Mouse (Mus musculus) T-helper 1 cell (primary cell): ENCODE data around the gene Arsb.

ENCODE experiments used
- in situ Hi-C: fragments of 300-600 bp; cut with MboI, MseI; formaldehyde crosslinking; loops from one replicate; pipeline ENCODE4 v1.15.1; 2025; ENCODE audit warnings: high pct_unique_total_duplicates

Gene Arsb

DNA sequence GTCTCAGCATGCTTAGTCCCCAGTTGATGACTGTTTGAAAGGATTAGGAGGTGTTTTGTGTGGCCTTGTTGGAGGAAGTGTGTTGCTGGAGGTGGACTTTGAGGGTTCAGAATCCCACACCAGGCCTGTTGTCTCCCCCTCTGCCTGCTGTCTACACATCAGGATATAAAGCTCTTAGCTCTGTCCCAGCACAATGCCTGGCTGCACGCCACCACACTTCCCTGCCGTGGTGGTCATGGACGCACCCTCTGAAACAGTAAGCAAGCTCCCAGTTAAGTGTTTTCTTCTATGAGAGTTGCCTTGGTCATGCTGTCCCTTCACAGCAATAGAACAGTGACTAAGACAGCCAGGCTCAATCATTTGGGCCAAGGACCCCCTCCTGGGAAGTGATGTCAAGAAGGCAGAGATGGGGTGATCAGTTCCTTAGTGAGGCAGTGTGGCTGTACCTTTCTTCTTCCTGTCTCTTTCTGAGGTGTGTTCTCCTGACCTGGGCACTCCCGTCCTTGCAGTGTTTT, 149.4 kb downstream of the Arsb start:
- in situ Hi-C loops, result no loop called here

DNA sequence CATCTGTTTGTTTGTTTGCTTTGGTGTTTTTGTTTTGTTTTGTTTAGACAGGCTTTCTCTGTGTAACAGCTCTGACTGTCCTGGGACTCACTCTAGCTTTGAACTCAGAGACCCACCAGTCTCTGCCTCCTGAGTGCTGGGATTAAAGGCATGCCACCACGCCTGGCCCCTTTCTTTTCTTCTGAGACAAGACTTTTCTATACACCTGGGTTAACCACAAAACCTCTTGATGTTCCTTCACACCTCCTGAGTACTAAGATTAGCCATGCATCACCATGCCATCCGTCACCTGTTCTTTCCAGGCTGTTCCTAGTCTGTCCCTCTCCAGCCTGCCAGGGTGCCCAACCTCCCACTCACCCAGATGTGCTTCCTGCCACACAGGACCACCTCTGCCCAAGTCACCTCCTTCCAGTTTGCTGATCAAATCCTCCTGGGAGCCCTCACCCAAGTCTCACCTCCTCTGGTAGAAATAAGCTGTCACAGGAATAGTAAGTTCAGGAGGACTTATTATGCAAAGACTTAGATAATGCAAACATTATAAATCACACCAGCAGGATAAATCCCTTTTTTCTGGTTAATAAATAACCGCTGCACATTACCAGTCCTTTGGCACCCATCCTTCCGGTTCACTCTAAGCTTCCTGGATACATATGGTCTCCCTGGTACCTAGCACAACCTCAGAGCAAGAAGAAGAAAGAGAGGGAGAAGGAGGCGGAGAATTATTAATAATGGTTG, 150.6 kb downstream of the Arsb start:
- in situ Hi-C loops, result no loop called here

GRCm38 (mm10) chr13:93922566-93922910, 151.1 kb downstream of the Arsb start:
- in situ Hi-C loops, result no loop called here

DNA sequence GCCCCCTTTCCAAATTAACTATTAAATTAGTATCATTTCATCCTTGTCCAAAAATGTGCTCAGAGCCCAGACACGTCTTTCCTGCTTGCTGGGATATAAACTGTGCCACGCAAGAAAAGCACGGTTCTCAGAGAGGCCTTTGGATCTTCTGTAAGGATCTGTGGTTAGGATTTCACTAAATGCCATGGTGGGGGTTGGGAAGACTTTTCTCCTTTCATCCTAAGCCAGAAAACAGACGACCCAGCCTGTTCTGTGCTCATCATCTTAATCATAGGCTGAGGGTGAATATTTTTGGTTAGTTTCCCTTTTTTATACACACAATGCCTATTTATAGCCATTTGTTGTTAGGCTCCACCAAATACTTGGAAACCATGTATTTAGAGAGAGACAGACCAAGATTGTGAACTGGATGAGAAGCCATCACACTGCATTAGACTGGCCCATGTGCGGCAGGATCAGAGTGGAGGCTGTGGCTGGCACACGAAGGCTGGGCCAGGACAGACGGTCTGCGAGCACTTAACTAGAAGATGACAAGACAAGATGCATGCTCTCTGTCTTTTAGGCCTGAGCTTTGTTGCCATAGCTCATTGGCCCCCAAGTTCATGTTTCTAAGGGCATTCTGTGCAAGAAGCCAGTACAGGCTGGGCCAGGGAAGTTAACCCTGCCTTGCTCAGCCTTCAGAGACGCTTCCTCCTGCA, 153.5 kb downstream of the Arsb start:
- in situ Hi-C loops, result no loop called here

- in situ Hi-C loops, result no loop called here
Observed at GRCm38 (mm10) chr13:93930561-93931340, 159.3 kb downstream of the Arsb start.

DNA sequence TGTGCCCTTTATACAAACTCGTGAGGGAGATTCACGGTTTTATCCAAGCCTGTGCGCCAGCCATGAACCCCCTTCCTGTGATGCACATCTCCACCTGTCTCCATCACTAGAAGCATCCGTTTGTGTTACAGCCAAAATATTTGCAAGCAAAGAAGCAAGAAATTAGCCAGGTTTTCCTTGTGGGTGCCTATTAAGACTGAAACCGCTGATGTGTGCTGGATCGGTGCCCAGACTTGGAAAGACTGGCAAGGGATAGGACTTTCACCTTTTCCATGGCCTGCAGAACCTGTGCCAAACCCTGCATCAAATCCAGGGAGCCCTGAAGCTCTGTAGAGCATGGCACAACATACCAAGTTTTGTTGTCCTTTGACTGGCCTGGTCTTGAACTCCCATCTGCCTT, 165.0 kb downstream of the Arsb start:
- in situ Hi-C loops, result no loop called here

- in situ Hi-C loops, result no loop called here
Observed at GRCm38 (mm10) chr13:93938118-93938517, 166.7 kb downstream of the Arsb start.

DNA sequence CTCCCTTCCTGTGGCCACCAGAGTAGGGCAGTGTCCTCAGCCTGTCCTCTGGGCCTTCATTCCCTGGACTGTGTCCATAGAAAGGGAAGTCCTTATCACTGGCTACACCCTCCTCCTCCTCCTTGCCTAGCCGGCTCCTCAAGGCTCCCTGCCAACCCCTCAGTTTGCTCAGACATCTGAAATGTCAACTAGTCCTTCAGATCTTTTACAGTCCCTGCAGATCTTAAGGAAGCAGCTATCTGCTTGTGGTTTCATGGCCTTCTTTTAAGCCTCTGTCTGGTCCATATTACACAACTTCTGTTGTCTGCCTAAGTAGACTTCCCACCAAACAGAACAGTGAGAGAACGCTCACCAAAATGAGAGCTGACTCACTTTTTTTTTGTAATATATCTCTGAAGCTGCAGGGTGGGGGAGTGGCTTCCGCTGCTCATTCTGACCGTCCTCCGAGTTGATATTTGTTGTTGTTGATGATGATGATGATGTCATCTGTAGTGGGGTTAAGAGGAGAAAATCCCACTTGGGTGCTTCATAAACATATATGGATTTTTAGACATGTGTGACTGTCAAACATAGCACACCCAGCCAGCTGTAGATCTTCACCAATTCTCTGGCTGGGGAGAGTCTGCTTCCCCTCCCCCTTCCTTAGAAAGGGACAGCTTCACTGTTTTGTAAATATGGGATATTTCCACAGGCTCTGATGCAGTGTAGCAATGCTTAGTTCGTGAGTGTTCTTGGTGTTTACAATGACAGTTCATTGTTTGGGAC, 168.1 kb downstream of the Arsb start:
- in situ Hi-C loops, result no loop called here

DNA sequence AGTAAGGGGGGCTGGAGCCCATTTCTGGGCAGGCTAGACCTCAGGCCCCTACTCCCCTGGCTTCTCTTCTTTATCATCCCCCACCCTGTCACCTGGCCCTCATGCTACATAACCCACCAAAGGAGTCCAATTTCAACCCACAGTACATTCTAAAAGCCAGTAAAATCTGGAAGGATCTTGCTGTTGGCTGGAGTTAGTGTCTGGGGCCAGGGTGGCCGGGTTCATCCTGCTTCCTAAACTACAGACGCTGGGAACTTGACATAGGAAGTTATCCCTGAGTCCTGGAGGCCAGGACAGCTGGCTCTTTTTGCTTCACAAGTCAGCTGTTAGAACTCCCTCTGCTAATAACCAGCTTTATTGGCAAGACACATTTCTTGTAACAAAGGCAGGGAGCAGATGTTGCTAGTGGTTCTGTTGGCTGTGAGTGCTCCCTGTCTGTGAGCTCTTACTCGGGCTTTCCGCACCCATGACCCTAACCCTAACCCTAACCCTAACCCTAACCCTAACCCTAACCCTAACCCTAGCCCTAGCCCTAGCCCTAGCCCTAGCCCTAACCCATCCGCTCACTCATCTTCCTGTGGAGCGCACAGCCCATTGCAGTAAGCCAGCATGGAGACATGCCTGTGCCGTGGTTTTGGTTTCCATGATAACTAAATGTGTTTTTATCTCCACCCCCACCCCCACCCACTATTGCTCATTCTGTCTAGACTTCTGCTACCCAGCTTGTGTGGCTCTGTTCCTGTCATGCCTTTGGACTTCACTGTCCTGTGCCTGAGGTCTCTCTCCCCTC, 169.5 kb downstream of the Arsb start:
- in situ Hi-C loops, result no loop called here

DNA sequence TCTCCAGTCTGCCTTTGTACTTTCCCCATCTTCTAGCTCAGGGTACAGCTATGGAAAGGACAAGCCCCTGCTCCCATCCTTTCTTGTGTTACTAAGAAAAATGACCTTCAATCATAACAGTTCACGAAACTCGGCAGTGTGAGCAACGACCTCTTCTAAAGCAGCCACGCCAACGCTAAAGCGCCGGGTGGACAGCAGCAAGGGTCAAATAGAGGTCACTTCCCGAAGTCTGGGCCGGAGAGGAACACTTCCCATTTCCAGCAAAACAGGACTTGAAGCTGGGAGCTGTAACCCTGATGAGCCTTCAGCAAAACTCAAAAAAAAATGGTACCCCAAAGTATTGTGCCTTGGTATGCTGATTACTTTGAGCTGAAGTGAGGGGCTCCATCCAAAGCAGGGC, 179.6 kb downstream of the Arsb start:
- in situ Hi-C loops, result no loop called here

DNA sequence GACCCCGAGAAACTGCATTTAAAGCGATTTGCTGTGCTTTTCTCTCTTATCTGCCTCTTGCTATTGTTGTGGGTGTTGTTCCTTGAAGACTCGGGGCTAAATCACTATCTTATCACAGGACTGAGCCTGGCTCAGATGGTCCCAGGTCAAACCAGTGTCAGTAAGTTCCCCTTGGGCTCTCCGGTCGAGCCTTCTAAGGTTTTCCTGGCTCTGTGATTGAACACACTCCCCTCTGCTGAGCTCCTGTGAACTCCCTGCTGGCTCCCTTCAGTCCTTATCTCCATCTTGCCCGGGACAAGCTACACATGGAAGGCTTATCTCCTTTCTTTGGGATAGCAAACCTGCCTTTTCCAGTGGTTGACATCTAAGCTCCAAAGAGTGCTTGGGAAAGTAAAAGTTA, 180.1 kb downstream of the Arsb start:
- in situ Hi-C loops, result no loop called here

DNA sequence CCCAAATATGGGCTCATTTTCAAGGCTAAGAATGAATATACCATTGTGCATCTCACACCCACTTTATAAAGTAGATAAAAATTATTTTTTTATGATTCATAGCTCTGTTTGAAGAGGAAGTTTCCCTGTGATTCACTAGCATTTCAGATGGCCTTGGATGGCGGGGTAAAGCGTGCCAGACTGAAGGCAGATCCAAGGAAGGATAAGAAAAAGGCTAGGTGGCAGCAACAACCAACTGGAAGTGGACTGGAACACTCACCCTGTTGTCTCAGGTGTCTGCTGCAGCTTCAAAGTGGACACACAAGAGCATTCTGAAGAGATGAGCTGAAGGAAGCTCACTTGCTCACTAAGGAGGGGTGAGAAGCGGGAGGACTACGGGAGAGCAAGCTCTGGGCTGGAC, 181.0 kb downstream of the Arsb start:
- in situ Hi-C loops, result no loop called here

GRCm38 (mm10) chr13:93957907-93958306, 186.5 kb downstream of the Arsb start:
- in situ Hi-C loops, result no loop called here

- in situ Hi-C loops, result no loop called here
Observed at GRCm38 (mm10) chr13:93966271-93966670, 194.8 kb downstream of the Arsb start.

DNA sequence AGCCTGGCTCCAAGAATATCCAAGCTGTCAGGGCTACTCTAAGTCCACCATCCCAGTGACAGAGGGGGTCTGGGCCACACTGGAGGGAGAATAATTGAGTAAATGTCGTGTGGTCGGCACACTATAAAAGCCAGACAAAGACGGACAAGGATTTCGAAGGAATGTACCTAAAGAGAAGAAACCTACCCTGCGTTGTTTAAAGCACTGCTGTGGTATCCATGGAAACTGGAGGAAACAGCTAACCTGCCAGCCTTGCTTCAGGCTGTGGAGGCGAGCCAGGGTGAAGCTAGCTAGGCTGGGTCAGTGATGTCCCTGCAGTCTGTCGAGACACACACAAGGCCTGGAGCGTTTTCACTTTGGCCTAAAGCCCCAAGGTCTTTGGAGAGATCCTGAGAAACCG, 195.7 kb downstream of the Arsb start:
- in situ Hi-C loops, result no loop called here

GRCm38 (mm10) chr13:93970115-93970514, 198.7 kb downstream of the Arsb start:
- in situ Hi-C loops, result no loop called here

DNA sequence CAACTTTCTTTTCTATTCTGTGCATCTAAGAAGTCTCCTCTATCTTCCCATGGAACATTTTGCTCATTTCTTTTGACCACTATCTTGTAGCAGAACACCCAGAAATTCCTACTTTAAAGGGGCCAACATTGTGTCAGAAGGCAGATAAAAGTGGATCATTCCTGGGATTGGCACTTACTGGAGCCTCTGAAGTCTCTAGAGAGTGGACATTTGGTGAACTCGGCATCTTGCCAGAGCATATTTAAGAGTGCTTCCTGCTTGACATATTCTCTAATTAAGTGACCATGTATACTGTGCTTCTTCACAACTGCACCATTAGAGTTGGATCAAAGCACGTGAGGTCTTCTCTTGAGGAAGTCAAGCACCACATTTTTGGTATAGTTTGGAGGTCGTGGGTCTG, 201.0 kb downstream of the Arsb start:
- in situ Hi-C loops, result no loop called here

GRCm38 (mm10) chr13:93975668-93976067, 204.2 kb downstream of the Arsb start:
- in situ Hi-C loops, result no loop called here

DNA sequence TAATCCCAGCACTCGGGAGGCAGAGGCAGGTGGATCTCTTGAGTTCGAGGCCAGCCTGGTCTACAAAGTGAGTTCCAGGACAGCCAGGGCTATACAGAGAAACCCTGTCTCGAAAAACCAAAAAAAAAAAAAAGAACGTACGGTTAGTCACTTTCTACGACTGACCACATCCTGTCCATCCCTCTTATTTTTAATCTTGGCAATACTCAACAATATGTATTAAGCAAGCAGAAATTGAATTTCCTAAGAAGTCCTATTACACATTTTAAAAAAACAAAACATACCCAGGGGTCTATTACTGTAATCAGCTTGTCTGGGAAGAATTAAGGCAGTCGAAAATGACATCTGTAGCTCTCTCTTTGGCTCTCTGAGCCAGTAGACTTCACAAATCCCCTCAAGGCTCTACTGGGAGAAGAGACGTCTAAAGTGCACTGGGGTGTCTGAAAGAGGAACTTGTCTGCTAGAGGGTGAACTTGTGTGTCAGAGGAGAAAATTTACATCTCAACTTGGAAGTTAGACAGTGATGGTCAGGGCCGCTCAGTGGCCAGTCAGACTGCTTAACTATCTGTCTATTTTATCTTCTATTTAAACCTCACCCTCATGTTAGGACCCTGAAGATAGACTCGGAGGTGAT, 205.6 kb downstream of the Arsb start:
- in situ Hi-C loops, result no loop called here

DNA sequence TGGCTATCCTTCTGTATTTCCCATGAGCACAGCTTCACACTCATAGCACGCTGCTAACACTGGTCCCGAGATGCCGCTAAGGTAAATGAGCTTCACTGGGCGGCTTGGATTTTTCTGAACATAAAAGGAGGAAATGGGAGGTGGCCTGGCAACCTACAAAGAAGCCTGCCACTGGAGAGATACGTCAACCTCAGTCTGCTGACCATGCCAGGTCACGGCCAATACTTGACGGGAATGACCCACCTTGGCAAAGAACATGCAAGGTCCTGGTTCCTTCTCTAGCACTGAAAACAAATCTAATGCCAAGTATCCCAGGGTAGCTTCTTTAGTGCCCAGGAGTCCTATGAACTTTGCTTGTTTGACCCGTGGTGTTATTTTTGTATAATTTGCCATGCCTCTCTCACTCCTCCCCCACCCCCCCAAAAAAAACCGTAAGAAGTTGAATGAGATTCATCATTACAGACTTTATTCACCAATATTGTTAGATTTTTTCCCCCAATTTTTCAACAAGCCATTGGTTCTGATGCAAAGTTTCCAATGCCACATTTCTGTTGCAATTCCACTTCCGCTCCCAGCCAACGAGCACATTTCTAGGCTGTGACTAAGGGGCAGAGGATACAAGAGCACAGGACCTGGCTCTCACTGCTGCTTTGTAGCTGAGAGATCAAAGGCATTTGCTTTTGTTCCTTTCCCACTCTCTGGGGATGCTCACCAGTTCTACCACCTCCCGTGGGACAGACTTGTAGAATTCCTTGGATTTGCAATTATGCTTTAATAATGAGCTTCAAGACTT, 207.5 kb downstream of the Arsb start:
- in situ Hi-C loops, result no loop called here
